Mouse (Mus musculus) CH12.LX (cell line): ENCODE results near the gene Fap. TPM values are rescaled to one million over a fixed set of nuclear protein-coding genes. Genes with fewer than 3 reads are reported as not detected.

Experiments
- DNase-seq: peaks from one replicate; pipeline ENCODE4 v3.0.0-alpha.2; 2013; ENCODE audit errors: extremely low read depth
- H3K27ac ChIP-seq: 2 replicates; pipeline ENCODE4 v1.5.1; 2012; ENCODE audit warnings: low read depth, mild to moderate bottlenecking, control low read depth, moderate library complexity; ENCODE audit not compliant: insufficient read depth
- H3K27me3 ChIP-seq: replicated peaks from 2 replicates; pipeline ENCODE3; 2012; ENCODE audit warnings: inconsistent platforms
- H3K36me3 ChIP-seq, 2 experiments: replicated peaks in 1 of 2; 2 replicates each; pipeline versions ENCODE3 to v1.6.1; 2012; ENCODE audit warnings: inconsistent platforms in 1 of 2, low read length in 1 of 2, mild to moderate bottlenecking in 1 of 2, mixed read lengths in 1 of 2, moderate library complexity in 1 of 2; ENCODE audit not compliant: control insufficient read depth in 1 of 2, insufficient read depth in 1 of 2
- H3K4me1 ChIP-seq, 2 experiments: 2 replicates each; pipeline ENCODE4 v1.6.1; 2012; ENCODE audit warnings: inconsistent platforms in 1 of 2, moderate library complexity in 1 of 2; ENCODE audit not compliant: insufficient read depth in 2 of 2, control insufficient read depth in 1 of 2
- H3K4me2 ChIP-seq: 2 replicates; pipeline ENCODE4 v1.6.1; 2012; ENCODE audit warnings: low read depth, mild to moderate bottlenecking, control low read depth; ENCODE audit not compliant: poor library complexity, insufficient read depth, severe bottlenecking
- H3K4me3 ChIP-seq, 3 experiments: fragments of 150-350 bp in 1 of 3; sonication (generic) in 1 of 3; replicated peaks in 1 of 3; 2 replicates each; pipeline versions ENCODE3 to v1.5.1; 2011 to 2012; ENCODE audit warnings: low read depth in 2 of 3, low read length in 2 of 3, mild to moderate bottlenecking in 2 of 3, moderate library complexity in 2 of 3, control low read depth in 1 of 3, improper control_type of control experiment in 1 of 3, inconsistent platforms in 1 of 3, mixed read lengths in 1 of 3; ENCODE audit not compliant: poor library complexity in 1 of 3
- H3K79me2 ChIP-seq: replicated peaks from 2 replicates; pipeline ENCODE4 v1.6.1; 2012; ENCODE audit warnings: mild to moderate bottlenecking, moderate library complexity; ENCODE audit not compliant: control insufficient read depth, poor library complexity, insufficient read depth, severe bottlenecking; ENCODE audit errors: extremely low read depth
- H3K9ac ChIP-seq: 2 replicates; pipeline ENCODE4 v1.6.1; 2012; ENCODE audit warnings: low read depth, mild to moderate bottlenecking, control low read depth, moderate library complexity; ENCODE audit not compliant: insufficient read depth
- H3K9me3 ChIP-seq: replicated peaks from 2 replicates; pipeline ENCODE3; 2012; ENCODE audit warnings: low read length, inconsistent platforms, mixed read lengths
- CHD1 ChIP-seq: IDR thresholded peaks from 2 replicates; pipeline ENCODE4 v1.6.1; 2012; ENCODE audit warnings: low read depth, low read length, improper control_type of control experiment, inconsistent platforms
- CTCF ChIP-seq, 2 experiments: IDR thresholded peaks in 1 of 2; conservative IDR thresholded peaks in 1 of 2; 2 replicates each; pipeline ENCODE4 v1.5.1; 2011 to 2012; ENCODE audit warnings: low read depth in 2 of 2, low read length in 2 of 2, improper control_type of control experiment in 1 of 2, inconsistent platforms in 1 of 2, mild to moderate bottlenecking in 1 of 2, moderate library complexity in 1 of 2
- ELF1 ChIP-seq: IDR thresholded peaks from 2 replicates; pipeline ENCODE4 v1.6.1; 2014; ENCODE audit warnings: low read depth, mild to moderate bottlenecking, inconsistent platforms, low read length, improper control_type of control experiment
- HCFC1 ChIP-seq: IDR thresholded peaks from 2 replicates; pipeline ENCODE4 v1.6.1; 2012; ENCODE audit warnings: low read depth, mild to moderate bottlenecking, inconsistent platforms, low read length, improper control_type of control experiment
- IRF4 ChIP-seq: IDR thresholded peaks from 2 replicates; pipeline ENCODE4 v1.6.1; 2014; ENCODE audit warnings: low read depth, mild to moderate bottlenecking, inconsistent platforms, low read length, improper control_type of control experiment
- JUND ChIP-seq: conservative IDR thresholded peaks from 2 replicates; pipeline ENCODE4 v1.6.1; 2011; ENCODE audit warnings: low read depth, low read length, improper control_type of control experiment
- MAFK ChIP-seq: IDR thresholded peaks from 2 replicates; pipeline ENCODE4 v1.6.1; 2011; ENCODE audit warnings: low read length, improper control_type of control experiment; ENCODE audit not compliant: insufficient replicate concordance
- MAZ ChIP-seq: IDR thresholded peaks from 2 replicates; pipeline ENCODE4 v1.6.1; 2012; ENCODE audit warnings: low read depth, mild to moderate bottlenecking, inconsistent platforms, low read length, improper control_type of control experiment, moderate library complexity
- MEF2A ChIP-seq: IDR thresholded peaks from 2 replicates; pipeline ENCODE4 v1.6.1; 2014; ENCODE audit warnings: low read depth, mild to moderate bottlenecking, inconsistent platforms, low read length, improper control_type of control experiment, borderline replicate concordance
- NRF1 ChIP-seq: IDR thresholded peaks from 2 replicates; pipeline ENCODE4 v1.6.1; 2014; ENCODE audit warnings: low read depth, mild to moderate bottlenecking, inconsistent platforms, low read length, improper control_type of control experiment, moderate library complexity
- POLR2A ChIP-seq: IDR thresholded peaks from 2 replicates; pipeline ENCODE4 v1.6.1; 2011; ENCODE audit warnings: low read depth, mild to moderate bottlenecking, improper control_type of control experiment, low read length
- SIN3A ChIP-seq: IDR thresholded peaks from 2 replicates; pipeline ENCODE4 v1.6.1; 2012; ENCODE audit warnings: low read length, improper control_type of control experiment, inconsistent platforms
- SMC3 ChIP-seq: IDR thresholded peaks from 2 replicates; pipeline ENCODE4 v1.6.1; 2011; ENCODE audit warnings: low read depth, low read length, improper control_type of control experiment
- TCF12 ChIP-seq: IDR thresholded peaks from 2 replicates; pipeline ENCODE4 v1.6.1; 2014; ENCODE audit warnings: low read depth, mild to moderate bottlenecking, inconsistent platforms, low read length, improper control_type of control experiment
- UBTF ChIP-seq: IDR thresholded peaks from 2 replicates; pipeline ENCODE4 v1.6.1; 2012; ENCODE audit warnings: low read depth, mild to moderate bottlenecking, inconsistent platforms, low read length, improper control_type of control experiment, moderate library complexity
- USF1 ChIP-seq: IDR thresholded peaks from 2 replicates; pipeline ENCODE4 v1.6.1; 2014; ENCODE audit warnings: low read depth, mild to moderate bottlenecking, inconsistent platforms, low read length, improper control_type of control experiment
- ZKSCAN1 ChIP-seq: IDR thresholded peaks from 2 replicates; pipeline ENCODE4 v1.6.1; 2012; ENCODE audit warnings: low read depth, inconsistent platforms, low read length, improper control_type of control experiment, borderline replicate concordance
- dilution Hi-C: fragments of 300-500 bp; cut with MboI; formaldehyde crosslinking; loops from 2 replicates; pipeline ENCODE4 v1.14.3; 2020; ENCODE audit warnings: low sequenced_read_pairs; ENCODE audit not compliant: extremely low pct_unique_long_range_greater_than_20kb, extremely low pct_ligation_motif_present
- in situ Hi-C: fragments of 300-500 bp; cut with MboI; formaldehyde crosslinking; loops from 3 replicates; pipeline ENCODE4 v1.14.3; 2019; ENCODE audit warnings: low sequenced_read_pairs, low pct_ligation_motif_present, low pct_unique_long_range_greater_than_20kb, mixed read lengths
- polyA plus RNA-seq: library from polyadenylated mRNA; unstranded; fragments of >175 nt; gene quantifications from 2 replicates; pipeline ENCODE4 v1.2.1, GENCODE M21; 2012; ENCODE audit warnings: low read depth; ENCODE audit not compliant: insufficient read length
- total RNA-seq, 2 experiments: library from RNA; depleted of rRNA; stranded (reverse); fragments of 300-350 nt in 1 of 2; fragments of >200 nt in 1 of 2; gene quantifications; 2 replicates each; pipeline ENCODE4 v1.2.3; 2012 to 2014

The Fap gene
- total and polyA plus RNA-seq, 3 experiments = 0.15 TPM; not detected in 2

DNA sequence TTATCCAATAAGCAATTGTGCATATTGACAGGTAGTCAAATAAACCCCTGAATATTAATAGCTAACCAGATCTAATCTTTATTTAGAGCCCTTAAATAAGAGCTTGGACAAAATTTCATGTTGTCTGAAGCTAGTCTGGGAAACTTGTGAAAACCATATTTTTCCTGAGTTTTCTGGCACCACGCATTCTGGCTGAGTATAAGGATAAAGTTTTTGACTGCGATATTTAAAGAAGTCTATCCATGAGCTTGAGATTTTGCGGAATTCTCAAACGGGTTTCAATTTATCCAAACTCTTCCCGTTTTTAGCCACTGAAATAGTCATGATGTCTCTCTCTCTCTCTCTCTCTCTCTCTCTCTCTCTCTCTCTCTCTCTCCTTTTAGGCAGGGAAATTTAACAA lies 25.8 kb downstream of the Fap start:
- dilution Hi-C loops = no loop called here
- Histone ChIP-seq H3K9me3 (no peaks in the 10 kb centered on the region), H3K27me3 (no peaks in the 10 kb centered on the region)

DNA sequence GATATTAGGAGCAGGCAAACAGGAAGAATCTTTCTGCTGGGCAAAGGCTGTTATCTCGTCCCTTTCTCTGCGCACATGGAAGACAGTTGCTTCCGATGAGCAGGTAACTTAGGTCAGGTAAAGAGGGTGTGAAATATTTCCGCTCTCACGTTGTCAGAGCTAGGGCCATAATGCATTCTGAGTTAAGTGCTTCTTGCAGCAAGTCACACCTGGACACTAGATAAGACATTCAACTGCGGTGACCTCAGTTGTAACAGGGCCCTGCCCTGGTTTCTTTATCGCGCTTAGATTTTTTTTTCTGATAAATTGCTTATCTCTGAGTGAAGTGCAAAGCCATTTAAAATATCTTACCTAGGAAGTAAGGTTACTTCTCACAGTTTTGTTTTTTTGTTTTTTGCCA lies 38.4 kb downstream of the Fap start:
- no peak for TF ChIP-seq MAFK
- TF ChIP-seq, all 38 proteins: peak for 0
- Histone ChIP-seq H3K79me2 (no peaks in the 10 kb centered on the region), H3K27ac (no peak overlapping the region), H3K9ac (no peak overlapping the region), H3K4me2 (no peak overlapping the region), H3K36me3 (no peaks in the 10 kb centered on the region), H3K27me3 (no peaks in the 10 kb centered on the region), H3K9me3 (no peaks in the 10 kb centered on the region), H3K4me1 (no peaks in the 10 kb centered on the region), H3K4me3 (no peak overlapping the region)
- DNase-seq = no peak
- in situ Hi-C loops (no loop called here), dilution Hi-C loops (no loop called here)

More for the DNA sequence above, 25.8 kb downstream of the Fap start:
- Histone ChIP-seq H3K36me3 (no peaks in the 10 kb centered on the region), H3K4me2 (no peak overlapping the region), H3K9ac (no peak overlapping the region), H3K27ac (no peak overlapping the region), H3K4me1 (peaks cover 0 to 4% of the 10 kb centered on the region in 2 experiments; a peak in 1 of 4 replicates), H3K4me3 (no peak overlapping the region), H3K79me2 (no peaks in the 10 kb centered on the region)
- no peak for DNase-seq
- TF ChIP-seq UBTF (no peak), USF1 (no peak), MEF2A (no peak), JUND (no peak), CHD1 (no peak), SIN3A (no peak), POLR2A (no peak), MAZ (no peak), CTCF (conservative IDR thresholded peaks at IDR 0.05 in 1 of 2, IDR thresholded peaks at IDR 0.05 in 1 of 2; ENCODE audit: low read depth in 2 of 2, low read length in 2 of 2) (no peak), ELF1 (no peak), HCFC1 (no peak), SMC3 (no peak), NRF1 (no peak), IRF4 (no peak), TCF12 (no peak), ZKSCAN1 (no peak), MAFK (no peak)
- in situ Hi-C loops = no loop called here
